Mouse (Mus musculus) liver, adult 2 months (tissue): ENCODE measurements around the gene Glra3.

Source experiments
- CTCF ChIP-seq: fragments of 200-500 bp; IDR thresholded peaks from 2 replicates; pipeline ENCODE4 v1.5.1; 2011; ENCODE audit warnings: low read depth, low read length, control low read depth
- POLR2A ChIP-seq: fragments of 200-500 bp; IDR thresholded peaks from 2 replicates; pipeline ENCODE4 v1.6.1; 2011; ENCODE audit warnings: low read length, control low read depth; ENCODE audit not compliant: insufficient read depth; ENCODE audit errors: extremely low read depth

DNA sequence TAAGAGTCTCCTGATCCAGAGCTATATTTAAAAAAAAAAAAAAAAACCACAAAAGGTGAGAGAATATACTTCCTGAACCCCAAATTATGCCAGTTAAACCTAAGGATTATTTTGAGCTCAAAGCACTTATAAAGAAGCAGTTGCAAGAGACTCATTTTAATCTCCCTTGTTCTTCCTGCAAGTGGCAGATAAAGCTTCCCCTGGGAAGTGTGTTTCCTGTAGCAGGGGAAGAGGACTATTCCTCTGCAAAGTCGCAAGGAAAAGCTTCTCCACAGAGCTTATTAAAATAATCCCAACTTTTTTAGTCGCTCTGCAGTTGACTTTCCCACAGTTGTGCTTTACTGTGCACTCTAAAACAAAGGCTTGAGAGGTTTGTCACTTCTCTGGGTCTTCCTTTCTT, 218.7 kb downstream of the Glra3 start:
- TF ChIP-seq POLR2A (no peak), CTCF (no peak)
